Mouse (Mus musculus): Measurements from ENCODE around the gene Klhl22.

Klhl22 gene

GRCm38 (mm10) chr16:17834543-17834942, 75.1 kb downstream of the Klhl22 start:
- DNase-seq = no peak

- DNase-seq = no peak
Observed at GRCm38 (mm10) chr16:17835481-17835880, 76.1 kb downstream of the Klhl22 start.

- DNase-seq = no peak
Observed at GRCm38 (mm10) chr16:17838051-17838450, 78.6 kb downstream of the Klhl22 start, which contains the start of gene Car15. Gene Car15 (minus strand): TSS chr16:17838364.

- DNase-seq = no peak
Observed at GRCm38 (mm10) chr16:17839976-17840375, 80.6 kb downstream of the Klhl22 start.

- no peak for DNase-seq
Observed at GRCm38 (mm10) chr16:17842437-17842836, 83.0 kb downstream of the Klhl22 start.
